ENCODE assay signal across 16 mouse cellular contexts in the genomic region with DNA sequence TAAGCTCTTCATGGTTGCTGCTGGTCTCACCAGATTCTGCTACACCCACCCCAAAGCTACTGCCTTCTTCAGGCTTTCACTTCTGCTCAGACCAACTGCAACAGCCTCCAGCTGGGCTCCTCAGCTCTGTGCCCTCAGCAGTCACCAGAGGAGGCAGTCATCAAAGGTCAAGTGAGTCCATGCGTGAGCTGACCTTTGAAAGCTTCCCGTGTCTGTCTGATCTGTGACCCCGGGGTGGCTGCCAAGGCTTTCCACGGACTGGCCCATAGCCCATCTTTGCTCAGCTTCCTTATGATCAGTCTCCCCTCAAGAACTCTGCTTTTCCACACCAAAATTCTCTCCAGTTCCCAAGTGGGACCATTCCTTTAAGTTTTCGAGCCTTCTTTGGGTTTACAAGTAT. TPM values are rescaled to one million over a fixed set of nuclear protein-coding genes. Genes with fewer than 3 reads are reported as not detected.
DNase-seq lines count a peak whose midpoint lies in the region; ATAC-seq and TF ChIP-seq lines count a peak whose summit lies in the region.
"Had no signal": no experiment of that assay in that cellular context is flagged by ENCODE, and none has a peak within 500 bp of the region (broad histone marks: within the 10 kb centered on the region; RNA-seq: fewer than 3 reads in every experiment).

No protein-coding gene starts in this region.

- TF ChIP-seq POLR2A in bone marrow macrophage, adult 2 months (IDR thresholded peaks at IDR 0.05; ENCODE audit: borderline replicate concordance, low read depth, low read length): no peak

- peak overlapping the region; percentile 77 for H3K27ac ChIP-seq in bone marrow macrophage, adult 2 months (ENCODE audit: insufficient read depth, low read depth, low read length)
- H3K27ac ChIP-seq in intestine, embryonic 16.5 days (ENCODE audit: low read length): no peak overlapping the region
- H3K27ac ChIP-seq in macrophage: peak overlapping the region; percentile 63
- no peak overlapping the region for H3K27ac ChIP-seq in hindbrain, embryonic 11.5 days (ENCODE audit: low read depth, low read length)
- no peak overlapping the region for H3K27ac ChIP-seq in midbrain, postnatal 0 days (ENCODE audit: low read depth, low read length)
- H3K27ac ChIP-seq: left cerebral cortex, adult 2 months; neural tube, embryonic 13.5 days had no signal

- ATAC-seq in intestine, embryonic 16.5 days: peak; percentile 45; the same call in 1 of the 2 replicates
- ATAC-seq in hindbrain, embryonic 11.5 days (ENCODE audit: low FRiP score): no peak
- ATAC-seq in midbrain, postnatal 0 days (ENCODE audit: low FRiP score): no peak

- H3K36me3 ChIP-seq in intestine, embryonic 16.5 days (ENCODE audit: control insufficient read depth, insufficient read depth, low read length): no peaks in the 10 kb centered on the region
- H3K36me3 ChIP-seq in macrophage (ENCODE audit: inconsistent target): no peaks in the 10 kb centered on the region
- no peaks in the 10 kb centered on the region for H3K36me3 ChIP-seq in hindbrain, embryonic 11.5 days (ENCODE audit: control insufficient read depth, insufficient read depth, low read length)
- H3K36me3 ChIP-seq in midbrain, postnatal 0 days (ENCODE audit: insufficient read depth, low read length): no peaks in the 10 kb centered on the region
- H3K36me3 ChIP-seq: neural tube, embryonic 13.5 days had no signal

- H3K4me2 ChIP-seq in intestine, embryonic 16.5 days (ENCODE audit: low read depth, low read length): no peak overlapping the region
- no peak overlapping the region for H3K4me2 ChIP-seq in hindbrain, embryonic 11.5 days (replicated peaks; ENCODE audit: low read depth, low read length)
- no peak overlapping the region for H3K4me2 ChIP-seq in midbrain, postnatal 0 days (ENCODE audit: low read depth, low read length, poor library complexity, severe bottlenecking)
- H3K4me2 ChIP-seq: neural tube, embryonic 13.5 days had no signal

- H3K4me3 ChIP-seq in bone marrow macrophage, adult 2 months (ENCODE audit: insufficient read depth, low read length): no peak overlapping the region; the same call in 1 of the 2 replicates
- no peak overlapping the region for H3K4me3 ChIP-seq in intestine, embryonic 16.5 days (ENCODE audit: low read length)
- H3K4me3 ChIP-seq in macrophage (ENCODE audit: inconsistent target): no peak overlapping the region
- no peak overlapping the region for H3K4me3 ChIP-seq in hindbrain, embryonic 11.5 days (ENCODE audit: low read depth, low read length)
- H3K4me3 ChIP-seq in midbrain, postnatal 0 days (ENCODE audit: low read depth, low read length): no peak overlapping the region
- H3K4me3 ChIP-seq: left cerebral cortex, adult 2 months; neural tube, embryonic 13.5 days had no signal

- 38% methylated on average over 5 of the region's 5 CpGs for WGBS in intestine, embryonic 16.5 days
- 21% methylated on average over 5 of the region's 5 CpGs for WGBS in macrophage (ENCODE audit: missing documents)
- WGBS in hindbrain, embryonic 11.5 days: 22% methylated on average over 5 of the region's 5 CpGs
- WGBS in midbrain, postnatal 0 days: 28% methylated on average over 5 of the region's 5 CpGs

- no peak overlapping the region for H3K9ac ChIP-seq in intestine, embryonic 16.5 days (ENCODE audit: low read depth, low read length)
- H3K9ac ChIP-seq in hindbrain, embryonic 11.5 days (ENCODE audit: low read depth, low read length): no peak overlapping the region
- no peak overlapping the region for H3K9ac ChIP-seq in midbrain, postnatal 0 days (replicated peaks; ENCODE audit: low read length, poor library complexity, severe bottlenecking)
- H3K9ac ChIP-seq: neural tube, embryonic 13.5 days had no signal

- DNase-seq in layer of hippocampus, adult 11-12 months (ENCODE audit: low spot score): peak; percentile 6
- no peak for DNase-seq in layer of hippocampus, adult 18-20 months (ENCODE audit: low spot score in 2 of 2)
- no peak for DNase-seq in hindbrain, embryonic 11.5 days (ENCODE audit: low spot score)
- DNase-seq in midbrain, postnatal 0 days (ENCODE audit: low spot score): no peak
- no peak for DNase-seq in frontal cortex, postnatal 10 days (ENCODE audit: low spot score in 2 of 2)
- DNase-seq: adrenal gland, adult 8-10 months; cerebellum, postnatal 10 days; gastrocnemius, postnatal 14 days; lung, postnatal 36 days; thymus, postnatal 14 days had no signal

- no peak for TF ChIP-seq CTCF in bone marrow macrophage, adult 2 months (IDR thresholded peaks at IDR 0.05; ENCODE audit: low read depth, low read length)
- no peak for TF ChIP-seq CTCF in midbrain, postnatal 0 days (IDR thresholded peaks at IDR 0.05)

- no peaks in the 10 kb centered on the region for H3K27me3 ChIP-seq in intestine, embryonic 16.5 days (replicated peaks; ENCODE audit: control insufficient read depth, insufficient read depth, low read length)
- no peaks in the 10 kb centered on the region for H3K27me3 ChIP-seq in hindbrain, embryonic 11.5 days (ENCODE audit: control insufficient read depth, insufficient read depth, low read length)
- no peaks in the 10 kb centered on the region for H3K27me3 ChIP-seq in midbrain, postnatal 0 days (ENCODE audit: insufficient read depth, low read length)
- H3K27me3 ChIP-seq: neural tube, embryonic 13.5 days had no signal

- H3K4me1 ChIP-seq in bone marrow macrophage, adult 2 months (ENCODE audit: control insufficient read depth, insufficient read depth, low read length): peaks cover 18% of the 10 kb centered on the region
- H3K4me1 ChIP-seq in intestine, embryonic 16.5 days (ENCODE audit: control insufficient read depth, insufficient read depth, low read length): peaks cover under 1% of the 10 kb centered on the region
- peaks cover under 1% of the 10 kb centered on the region for H3K4me1 ChIP-seq in hindbrain, embryonic 11.5 days (replicated peaks; ENCODE audit: control insufficient read depth, insufficient read depth, low read length)
- no peaks in the 10 kb centered on the region for H3K4me1 ChIP-seq in midbrain, postnatal 0 days (ENCODE audit: insufficient read depth, low read length)

- H3K9me3 ChIP-seq in intestine, embryonic 16.5 days (ENCODE audit: control insufficient read depth, low read length): no peaks in the 10 kb centered on the region
- H3K9me3 ChIP-seq in hindbrain, embryonic 11.5 days (ENCODE audit: control insufficient read depth, low read length): no peaks in the 10 kb centered on the region
- H3K9me3 ChIP-seq in midbrain, postnatal 0 days (ENCODE audit: low read length): no peaks in the 10 kb centered on the region
- H3K9me3 ChIP-seq: neural tube, embryonic 13.5 days had no signal

- H3K79me2 ChIP-seq in macrophage (ENCODE audit: inconsistent target): no peaks in the 10 kb centered on the region

RNA-seq across cellular contexts. Expression of gene Shisal2a, which starts 13.9 kb away (rescaled TPM):
- total RNA-seq in layer of hippocampus, adult 18-20 months (2021): not detected
- polyA plus RNA-seq in bone marrow macrophage, adult 2 months (2012; ENCODE audit: insufficient read depth, insufficient read length, missing spikeins): not detected in 2 replicates
- 0.72 and 0.99 TPM in 2 replicates for polyA plus RNA-seq in intestine, embryonic 16.5 days (2015; fragmentation: Nextera tagmentation; extraction: Ambion mirVana)
- not detected for total RNA-seq in macrophage (2018; cell fraction: chromatin; rRNA removed)
- under 1 TPM in 1 of 26 experiments, not detected in 25; 0.28 TPM for total RNA-seq in macrophage (2018; cell fraction: cytosol; rRNA removed)
- not detected for total RNA-seq in macrophage (2018; cell fraction: nucleus; rRNA removed)
- polyA plus RNA-seq in macrophage (2018): not detected in 3 replicates
- 2.0 and 3.2 TPM in 2 replicates for polyA plus RNA-seq in hindbrain, embryonic 11.5 days (2014; fragmentation: Nextera tagmentation; extraction: Ambion mirVana)
- 0.49 and 5.5 TPM in 2 replicates for total RNA-seq in midbrain, postnatal 0 days (2014; rRNA removed)
- polyA plus RNA-seq in midbrain, postnatal 0 days (2015; fragmentation: Nextera tagmentation; extraction: Ambion mirVana): 12.6 and 15.5 TPM in 2 replicates
- total RNA-seq: gastrocnemius, postnatal 14 days; hematopoietic stem cell, adult 5-6 weeks; left cerebral cortex, adult 2 months had no signal

RNA-seq across cellular contexts. Expression of gene Gpx7, which starts 37.5 kb away (rescaled TPM):
- total RNA-seq in layer of hippocampus, adult 18-20 months (2021): 1 to 10 TPM; 3.1 to 4.7 TPM
- 0.66 TPM in 1 of 2 replicates, not detected in the other for polyA plus RNA-seq in bone marrow macrophage, adult 2 months (2012; ENCODE audit: insufficient read depth, insufficient read length, missing spikeins)
- 33.0 and 34.9 TPM in 2 replicates for polyA plus RNA-seq in intestine, embryonic 16.5 days (2015; fragmentation: Nextera tagmentation; extraction: Ambion mirVana)
- 1 to 10 TPM in 1 of 26 experiments, not detected in 25; 6.2 TPM for total RNA-seq in macrophage (2018; cell fraction: chromatin; rRNA removed)
- total RNA-seq in macrophage (2018; cell fraction: cytosol; rRNA removed): under 1 TPM in 24 of 26 experiments, not detected in 2; 0.10 to 0.80 (median 0.29) TPM
- total RNA-seq in macrophage (2018; cell fraction: nucleus; rRNA removed): under 1 TPM in 2 of 26 experiments, not detected in 24; 0.56 to 0.92 TPM
- polyA plus RNA-seq in macrophage (2018): 0.18 to 0.41 TPM (median 0.22 TPM) in 3 replicates
- 47.3 and 52.8 TPM in 2 replicates for polyA plus RNA-seq in hindbrain, embryonic 11.5 days (2014; fragmentation: Nextera tagmentation; extraction: Ambion mirVana)
- total RNA-seq in midbrain, postnatal 0 days (2014; rRNA removed): 27.7 and 52.2 TPM in 2 replicates
- 35.1 and 37.5 TPM in 2 replicates for polyA plus RNA-seq in midbrain, postnatal 0 days (2015; fragmentation: Nextera tagmentation; extraction: Ambion mirVana)

RNA-seq across cellular contexts. Expression of gene Coa7, which starts 41.3 kb away (rescaled TPM):
- total RNA-seq in layer of hippocampus, adult 18-20 months (2021): 10 to 100 TPM; 27.9 to 29.4 TPM
- 7.9 and 10.3 TPM in 2 replicates for polyA plus RNA-seq in bone marrow macrophage, adult 2 months (2012; ENCODE audit: insufficient read depth, insufficient read length, missing spikeins)
- 67.0 and 68.5 TPM in 2 replicates for polyA plus RNA-seq in intestine, embryonic 16.5 days (2015; fragmentation: Nextera tagmentation; extraction: Ambion mirVana)
- 10 to 100 TPM in 1 of 26 experiments, 1 to 10 TPM in 25; 1.4 to 12.5 (median 4.8) TPM for total RNA-seq in macrophage (2018; cell fraction: chromatin; rRNA removed)
- total RNA-seq in macrophage (2018; cell fraction: cytosol; rRNA removed): 10 to 100 TPM in 13 of 26 experiments, 1 to 10 TPM in 13; 6.3 to 19.4 (median 10.1) TPM
- total RNA-seq in macrophage (2018; cell fraction: nucleus; rRNA removed): 10 to 100 TPM in 1 of 26 experiments, 1 to 10 TPM in 25; 1.2 to 12.1 (median 4.9) TPM
- 5.8 to 26.5 TPM (median 11.3 TPM) in 3 replicates for polyA plus RNA-seq in macrophage (2018)
- polyA plus RNA-seq in hindbrain, embryonic 11.5 days (2014; fragmentation: Nextera tagmentation; extraction: Ambion mirVana): 42.1 and 53.1 TPM in 2 replicates
- 16.8 and 59.5 TPM in 2 replicates for total RNA-seq in midbrain, postnatal 0 days (2014; rRNA removed)
- 59.6 and 63.2 TPM in 2 replicates for polyA plus RNA-seq in midbrain, postnatal 0 days (2015; fragmentation: Nextera tagmentation; extraction: Ambion mirVana)

Comparison
In these comparisons a context has a peak if more than half of its experiments do, and no peak if none do; other contexts are left out.
1. H3K27ac ChIP-seq: peak in bone marrow macrophage, adult 2 months (single experiment) and macrophage (single experiment); none in intestine, embryonic 16.5 days (single experiment), hindbrain, embryonic 11.5 days (single experiment) and midbrain, postnatal 0 days (single experiment).
2. RNA of gene Gpx7, which starts 37.5 kb away (polyA plus RNA-seq): 47.3 to 52.8 TPM in hindbrain, embryonic 11.5 days, 35.1 to 37.5 TPM in midbrain, postnatal 0 days and 33.0 to 34.9 TPM in intestine, embryonic 16.5 days; 0.66 TPM in bone marrow macrophage, adult 2 months and 0.18 to 0.41 TPM in macrophage; every median in the first group is over 10 times any median in the second.